Mouse (Mus musculus): Measurements from ENCODE around the gene Ets1.

GRCm38 (mm10) chr9:32703976-32704745 lies 68.1 kb downstream of the Ets1 start:
- TF ChIP-seq CTCF (IDR thresholded peaks at IDR 0.05; ENCODE audit: extremely low read depth, insufficient read depth, low read length) (no peak), POLR2A (IDR thresholded peaks at IDR 0.05; ENCODE audit: extremely low read depth, insufficient read depth, low read length) (no peak)

All from cortical plate, adult 2 months (tissue).